Mouse (Mus musculus) limb, embryonic 15.5 days (tissue): ENCODE data around the gene Tktl1. TPM values are rescaled to one million over a fixed set of nuclear protein-coding genes. Genes with fewer than 3 reads are reported as not detected.

Experiments
- polyA plus RNA-seq: library from polyadenylated mRNA; unstranded; fragments of >200 nt; fragmentation: Nextera tagmentation; extraction: Ambion mirVana; gene quantifications from 2 replicates; pipeline ENCODE4 v1.2.1, GENCODE M21; 2015

The Tktl1 gene
- polyA plus RNA-seq, 1 experiment from 2014 or later = 0.08 TPM

Other genes with a start within 250 kb of the Tktl1 start
- gene Renbp, start 246.4 kb upstream of the Tktl1 start, polyA plus RNA-seq = 38.2 and 38.8 TPM in 2 replicates
- 40.2 and 44.7 TPM in 2 replicates for gene Hcfc1, start 210.9 kb upstream of the Tktl1 start, polyA plus RNA-seq
- 54.0 and 58.6 TPM in 2 replicates for gene Irak1, start 153.3 kb upstream of the Tktl1 start, polyA plus RNA-seq
- not detected in 2 replicates for gene Opn1mw, start 49.8 kb upstream of the Tktl1 start, polyA plus RNA-seq
- gene Mecp2, start 41.9 kb upstream of the Tktl1 start, polyA plus RNA-seq = 10.6 and 12.1 TPM in 2 replicates
- not detected in 2 replicates for gene Tex28, start 9.4 kb upstream of the Tktl1 start, polyA plus RNA-seq
- 228 and 248 TPM in 2 replicates for gene Flna, start 72.6 kb downstream of the Tktl1 start, polyA plus RNA-seq
- 24.8 and 29.0 TPM in 2 replicates for gene Emd, start 77.4 kb downstream of the Tktl1 start, polyA plus RNA-seq
- 675 and 811 TPM in 2 replicates for gene Rpl10, start 93.6 kb downstream of the Tktl1 start, polyA plus RNA-seq
- 89.2 and 89.6 TPM in 2 replicates for gene Taz, start 104.7 kb downstream of the Tktl1 start, polyA plus RNA-seq
- 17.3 and 20.2 TPM in 2 replicates for gene Dnase1l1, start 105.1 kb downstream of the Tktl1 start, polyA plus RNA-seq
- 156 and 175 TPM in 2 replicates for gene Atp6ap1, start 119.8 kb downstream of the Tktl1 start, polyA plus RNA-seq
- 203 and 211 TPM in 2 replicates for gene Gdi1, start 127.7 kb downstream of the Tktl1 start, polyA plus RNA-seq
- gene Fam50a, start 135.8 kb downstream of the Tktl1 start, polyA plus RNA-seq = 62.6 and 67.7 TPM in 2 replicates
- gene Plxna3, start 151.8 kb downstream of the Tktl1 start, polyA plus RNA-seq = 16.7 and 19.4 TPM in 2 replicates
- 89.8 and 90.3 TPM in 2 replicates for gene Lage3, start 176.4 kb downstream of the Tktl1 start, polyA plus RNA-seq
- gene Ubl4a, start 196.0 kb downstream of the Tktl1 start, polyA plus RNA-seq = 72.6 and 75.4 TPM in 2 replicates
- 21.9 and 22.6 TPM in 2 replicates for gene Slc10a3, start 196.1 kb downstream of the Tktl1 start, polyA plus RNA-seq
- gene Fam3a, start 216.0 kb downstream of the Tktl1 start, polyA plus RNA-seq = 43.8 and 47.4 TPM in 2 replicates
- gene Ikbkg, start 216.0 kb downstream of the Tktl1 start, polyA plus RNA-seq = 20.1 and 21.3 TPM in 2 replicates